In genomic region chr11:76211595-76211994, GRCm38 (mm10) we compare ENCODE assay signal across 3 mouse cellular contexts. TPM values are rescaled to one million over a fixed set of nuclear protein-coding genes. Genes with fewer than 3 reads are reported as not detected.
"Had no signal": no experiment of that assay in that cellular context is flagged by ENCODE, and none has a peak within 500 bp of the region (broad histone marks: within the 10 kb centered on the region; RNA-seq: fewer than 3 reads in every experiment).

No protein-coding gene starts in this region.

RNA-seq across cellular contexts. Expression of gene Dbil5, which starts 5.8 kb away (rescaled TPM):
- total RNA-seq: gastrocnemius, adult 8-10 months; gastrocnemius, postnatal 36 days; heart, postnatal 25 days had no signal
